49 mouse cellular contexts compared by ENCODE assay signal in genomic region chr1:87456425-87456824, GRCm38 (mm10). TPM values are rescaled to one million over a fixed set of nuclear protein-coding genes. Genes with fewer than 3 reads are reported as not detected.
"Had no signal": no experiment of that assay in that cellular context is flagged by ENCODE, and none has a peak within 500 bp of the region (broad histone marks: within the 10 kb centered on the region; RNA-seq: fewer than 3 reads in every experiment).

No protein-coding gene starts in this region.

- H3K4me2 ChIP-seq: heart, embryonic 11.5 days; heart, embryonic 12.5 days; heart, embryonic 13.5 days; heart, embryonic 15.5 days; hindbrain, embryonic 12.5 days; hindbrain, embryonic 13.5 days; hindbrain, embryonic 14.5 days; hindbrain, embryonic 15.5 days; intestine, embryonic 15.5 days; kidney, embryonic 15.5 days had no signal

- H3K36me3 ChIP-seq: heart, embryonic 10.5 days; heart, embryonic 15.5 days; hindbrain, embryonic 10.5 days; hindbrain, embryonic 12.5 days; hindbrain, embryonic 13.5 days; hindbrain, embryonic 15.5 days; intestine, embryonic 15.5 days; kidney, embryonic 15.5 days had no signal

- ATAC-seq: hindbrain, embryonic 16.5 days; hindbrain, postnatal 0 days; inflammation-experienced regulatory T-cells, adult 6 months; intestine, embryonic 15.5 days; intestine, embryonic 16.5 days; intestine, postnatal 0 days had no signal

- H3K27me3 ChIP-seq: heart, embryonic 12.5 days; heart, embryonic 13.5 days; heart, embryonic 15.5 days; hindbrain, embryonic 12.5 days; hindbrain, embryonic 13.5 days; hindbrain, embryonic 15.5 days; intestine, embryonic 15.5 days; kidney, embryonic 15.5 days had no signal

- H3K4me3 ChIP-seq: heart, embryonic 10.5 days; heart, embryonic 12.5 days; heart, embryonic 13.5 days; heart, embryonic 15.5 days; hindbrain, embryonic 10.5 days; hindbrain, embryonic 12.5 days; hindbrain, embryonic 13.5 days; hindbrain, embryonic 15.5 days; intestine, embryonic 15.5 days; kidney, embryonic 15.5 days; layer of hippocampus, adult 2 months; left cerebral cortex, adult 2 months had no signal

- DNase-seq: heart, postnatal 10 days; heart, postnatal 36 days; heart, postnatal 4 days; kidney, adult 11 months; kidney, adult 18-20 months; kidney, adult 2 months; kidney, adult 8-10 months; kidney, adult 9 months; kidney, postnatal 10 days; kidney, postnatal 14 days; kidney, postnatal 25 days; kidney, postnatal 36 days; kidney, postnatal 4 days; layer of hippocampus, adult 9-11 months; layer of hippocampus, postnatal 36 days had no signal

RNA-seq across cellular contexts. Expression of gene Snorc, which starts 13.6 kb away (rescaled TPM):
- total RNA-seq: heart, postnatal 10 days; heart, postnatal 25 days; heart, postnatal 36 days; heart, postnatal 4 days; hematopoietic stem cell, adult 5-6 weeks; hindbrain, postnatal 0 days; layer of hippocampus, adult 18-20 months; layer of hippocampus, adult 2 months; layer of hippocampus, adult 8-10 months; layer of hippocampus, postnatal 10 days; layer of hippocampus, postnatal 14 days; layer of hippocampus, postnatal 25 days; layer of hippocampus, postnatal 36 days had no signal
- polyA plus RNA-seq: heart, embryonic 10.5 days; heart, embryonic 11.5 days; heart, embryonic 12.5 days; heart, embryonic 13.5 days; heart, embryonic 14.5 days; heart, embryonic 15.5 days; heart, embryonic 16.5 days; heart, postnatal 0 days; hindbrain, embryonic 10.5 days; hindbrain, embryonic 11.5 days; inflammation-experienced regulatory T-cells, adult 6 months; intestine, embryonic 14.5 days; intestine, embryonic 15.5 days; intestine, embryonic 16.5 days; intestine, postnatal 0 days; kidney, adult 2 months; kidney, embryonic 14.5 days; kidney, embryonic 15.5 days; kidney, embryonic 16.5 days; kidney, postnatal 0 days had no signal

RNA-seq across cellular contexts. Expression of gene Neu2, which starts 53.3 kb away (rescaled TPM):
- total RNA-seq: heart, postnatal 10 days; heart, postnatal 25 days; heart, postnatal 36 days; heart, postnatal 4 days; hematopoietic stem cell, adult 5-6 weeks had no signal
- polyA plus RNA-seq: heart, embryonic 11.5 days; heart, embryonic 12.5 days; heart, embryonic 13.5 days; heart, embryonic 14.5 days; heart, postnatal 0 days; hindbrain, embryonic 10.5 days; hindbrain, embryonic 11.5 days; hindbrain, embryonic 12.5 days; inflammation-experienced regulatory T-cells, adult 6 months had no signal
